Mouse (Mus musculus) embryo, embryonic 10.5 days (tissue): ENCODE results near the gene Epb41l5.
A peak's percentile ranks its signal among the peaks of the same experiment; 100 is the strongest.

ENCODE experiments used
- DNase-seq: peaks from one replicate; pipeline ENCODE4 v3.0.0-alpha.2; 2015; ENCODE audit warnings: low spot score

Gene Epb41l5

DNA sequence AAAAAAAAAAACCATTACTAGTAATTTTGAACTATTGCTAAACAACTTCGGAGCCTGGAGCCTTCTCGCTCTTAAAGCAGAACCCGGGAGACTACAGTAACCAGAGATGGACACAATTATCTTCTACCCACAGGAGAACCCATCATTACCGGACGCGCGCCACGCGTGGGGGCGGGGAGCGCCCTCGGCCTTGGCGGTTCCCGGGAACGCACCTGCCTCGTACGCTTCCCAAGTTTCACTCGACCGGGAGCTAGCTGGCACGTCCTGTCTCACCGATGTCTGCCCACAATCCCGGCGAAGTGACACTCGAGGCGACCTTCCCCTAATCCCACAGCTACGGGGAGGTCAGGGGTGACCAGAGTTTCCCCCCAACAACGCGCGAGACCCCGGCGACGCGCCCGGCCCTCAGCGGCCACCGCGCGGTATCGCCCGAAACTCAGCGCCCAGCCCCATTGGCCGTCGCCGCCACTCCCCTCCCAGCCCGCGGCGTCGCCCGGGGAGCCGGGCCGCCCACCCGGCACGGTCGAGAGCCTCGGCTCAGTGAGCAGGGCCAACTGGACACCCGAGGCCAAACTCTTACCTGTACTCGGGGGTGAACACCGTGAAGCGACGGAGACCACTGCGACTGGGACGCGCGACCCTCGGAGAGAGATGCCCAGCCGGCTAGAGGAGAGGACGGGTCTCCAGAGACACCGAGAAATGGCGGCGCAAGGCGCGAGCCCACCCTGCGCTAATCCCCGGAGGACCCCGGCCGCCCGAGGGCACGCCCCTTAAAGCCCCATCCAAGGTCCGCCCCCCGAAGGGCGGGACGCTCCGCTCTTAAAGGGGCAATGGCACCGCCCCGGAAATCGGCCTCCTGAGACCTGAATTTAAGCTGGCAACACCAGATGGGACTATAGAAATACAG lies at the start of gene Epb41l5:
Gene Epb41l5 (minus strand): TSS at position 796 of the 907 bp plus-strand sequence.
- peak; percentile 95 for DNase-seq

- DNase-seq: no peak
Measured at GRCm38 (mm10) chr1:119696860-119697259, 48.1 kb upstream of the Epb41l5 start.

GRCm38 (mm10) chr1:119685773-119686558 lies 37.2 kb upstream of the Epb41l5 start:
- DNase-seq: no peak

- DNase-seq: no peak
Measured at GRCm38 (mm10) chr1:119681663-119682213, 32.9 kb upstream of the Epb41l5 start.

- peak; percentile 39 for DNase-seq
Measured at GRCm38 (mm10) chr1:119674984-119675383, 26.2 kb upstream of the Epb41l5 start.

- no peak for DNase-seq
Measured at GRCm38 (mm10) chr1:119666904-119667303, 18.1 kb upstream of the Epb41l5 start.

- peak; percentile 22 for DNase-seq
Measured at GRCm38 (mm10) chr1:119654307-119654706, 5.5 kb upstream of the Epb41l5 start.

DNA sequence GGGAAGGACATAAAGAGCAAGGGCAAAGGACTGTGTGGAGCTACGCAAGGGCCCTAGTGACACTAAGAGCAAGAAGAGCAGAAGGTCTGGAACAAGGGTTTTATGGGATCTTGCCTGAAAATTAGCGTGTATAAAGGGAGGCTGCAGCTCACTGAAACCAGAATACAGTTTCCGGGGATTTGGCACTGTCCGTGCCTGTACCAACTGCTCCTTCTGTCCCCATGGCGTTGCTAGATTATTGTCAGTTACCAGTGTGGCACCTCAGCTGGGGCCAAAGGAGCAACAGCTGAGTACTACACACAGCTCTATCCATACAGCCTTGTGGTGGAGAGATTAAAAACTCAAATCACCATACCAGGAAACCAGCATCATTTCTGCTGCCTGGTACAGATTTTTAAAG lies 1.6 kb upstream of the Epb41l5 start:
- DNase-seq: no peak

DNA sequence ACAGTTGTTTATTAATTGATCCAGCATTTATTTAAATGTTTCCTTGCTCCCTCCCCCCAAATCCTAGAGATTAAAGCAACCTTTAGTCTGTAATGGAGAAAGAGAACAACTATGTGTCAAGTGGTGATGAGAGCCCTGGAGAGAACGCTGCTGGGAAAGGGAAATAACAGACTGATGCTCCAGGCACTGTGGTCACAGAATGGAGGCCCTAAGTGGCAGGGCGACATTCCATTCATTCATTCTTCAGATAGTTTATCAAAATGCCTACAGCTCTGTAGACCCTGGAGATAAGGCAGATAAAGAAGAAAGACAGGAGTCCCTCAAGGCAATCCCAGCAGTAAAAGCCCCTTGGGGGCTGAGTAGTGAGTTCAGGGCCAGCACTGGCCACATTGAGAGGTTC lies 827 bp upstream of the Epb41l5 start:
- no peak for DNase-seq

GRCm38 (mm10) chr1:119646356-119646755 lies 2.4 kb downstream of the Epb41l5 start:
- DNase-seq: peak; percentile 5

- peak; percentile 57 for DNase-seq
Measured at GRCm38 (mm10) chr1:119642367-119642766, 6.4 kb downstream of the Epb41l5 start.

DNA sequence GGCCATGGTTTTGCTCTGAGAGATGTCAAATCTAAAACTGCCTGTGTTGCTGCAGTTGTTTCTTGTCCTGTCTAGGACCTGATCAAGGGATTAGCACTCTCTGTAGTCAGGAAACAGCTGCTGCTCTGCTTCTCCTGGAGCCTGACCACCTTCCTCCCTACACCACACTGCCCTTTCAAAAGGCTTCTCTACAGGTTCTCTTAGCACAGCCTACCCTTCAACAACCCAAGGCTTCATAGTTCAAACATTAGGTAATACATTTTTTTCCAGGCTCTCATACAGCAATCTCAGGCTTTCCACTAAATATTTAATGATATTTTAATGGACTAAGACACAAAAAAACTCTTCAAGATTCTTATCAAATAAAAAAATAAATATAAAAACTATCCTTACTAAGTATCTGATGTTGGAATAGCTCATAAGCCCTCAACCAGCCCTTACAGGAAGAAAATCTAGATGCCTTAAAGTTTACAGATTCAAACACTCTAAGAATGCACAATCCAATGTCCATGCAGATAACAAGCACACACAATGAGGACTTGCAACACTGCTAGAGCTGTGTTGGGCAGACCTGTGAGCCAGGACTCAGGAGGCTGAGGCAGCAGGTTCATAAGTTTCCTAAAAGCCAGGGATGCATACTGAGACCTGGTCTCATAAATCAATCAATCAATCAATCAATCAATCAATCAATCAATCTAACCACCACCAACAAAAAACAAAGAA lies 7.5 kb downstream of the Epb41l5 start:
- DNase-seq: no peak

GRCm38 (mm10) chr1:119640006-119640405 lies 8.8 kb downstream of the Epb41l5 start:
- DNase-seq: no peak

DNA sequence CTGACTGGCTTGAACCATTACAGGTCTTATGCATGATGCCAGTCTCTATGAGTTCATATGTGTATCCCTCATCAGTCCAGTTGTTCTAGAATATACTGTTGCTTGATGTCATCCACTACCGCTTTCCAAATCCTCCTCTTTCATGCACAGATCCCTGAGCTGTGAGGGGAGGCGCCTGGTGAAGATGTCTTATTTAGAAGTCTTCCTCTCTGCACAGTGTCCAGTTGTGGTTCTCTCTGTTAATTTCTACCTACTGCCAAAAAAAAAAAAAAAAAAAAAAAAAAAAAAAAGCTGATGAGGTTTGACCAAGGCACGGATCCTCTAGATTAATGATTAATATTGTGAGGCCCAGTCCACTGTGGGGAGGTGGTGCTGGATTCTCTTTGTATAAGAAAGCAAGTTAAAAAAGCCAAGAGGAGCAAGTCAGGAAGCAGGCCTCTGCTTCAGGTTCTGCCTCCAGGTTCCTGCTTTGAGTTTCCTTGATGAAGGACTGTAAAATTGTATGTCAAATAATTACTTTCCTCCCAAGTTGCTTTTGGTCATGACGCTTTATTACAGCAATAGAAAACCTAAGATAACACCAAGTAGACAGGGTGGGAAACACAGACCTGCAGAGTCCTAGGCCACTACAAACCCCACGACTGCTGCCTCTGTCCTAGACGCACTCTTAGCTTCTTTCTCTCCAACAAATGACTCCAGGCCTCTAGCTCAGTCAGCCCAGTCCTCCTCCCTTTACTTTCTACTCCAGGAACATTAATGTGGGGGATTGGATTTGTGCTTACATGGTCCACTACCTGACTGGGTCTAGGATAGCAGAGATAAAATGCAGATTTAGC lies 11.4 kb downstream of the Epb41l5 start:
- no peak for DNase-seq

GRCm38 (mm10) chr1:119634746-119635145 lies 14.1 kb downstream of the Epb41l5 start:
- peak; percentile 14 for DNase-seq

DNA sequence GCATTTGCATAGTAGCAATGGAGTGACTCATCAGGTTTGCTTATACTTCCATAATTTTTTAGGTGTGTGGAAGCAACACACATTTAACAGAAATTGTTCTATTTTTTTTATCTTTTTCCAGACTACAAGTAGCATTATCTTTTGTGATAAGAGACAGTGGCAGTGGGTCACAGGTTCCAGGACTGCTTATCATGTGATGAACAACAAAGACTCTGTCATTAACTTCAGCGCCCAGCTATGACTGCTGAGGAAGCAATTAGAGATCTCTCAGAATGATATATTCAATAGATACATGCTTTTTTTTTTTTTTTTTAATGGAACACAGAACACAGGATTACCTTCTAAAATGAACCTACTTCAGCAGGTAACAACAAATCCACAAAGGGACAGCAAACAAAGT lies 18.4 kb downstream of the Epb41l5 start:
- DNase-seq: no peak

GRCm38 (mm10) chr1:119626837-119627236 lies 22.0 kb downstream of the Epb41l5 start:
- no peak for DNase-seq

DNA sequence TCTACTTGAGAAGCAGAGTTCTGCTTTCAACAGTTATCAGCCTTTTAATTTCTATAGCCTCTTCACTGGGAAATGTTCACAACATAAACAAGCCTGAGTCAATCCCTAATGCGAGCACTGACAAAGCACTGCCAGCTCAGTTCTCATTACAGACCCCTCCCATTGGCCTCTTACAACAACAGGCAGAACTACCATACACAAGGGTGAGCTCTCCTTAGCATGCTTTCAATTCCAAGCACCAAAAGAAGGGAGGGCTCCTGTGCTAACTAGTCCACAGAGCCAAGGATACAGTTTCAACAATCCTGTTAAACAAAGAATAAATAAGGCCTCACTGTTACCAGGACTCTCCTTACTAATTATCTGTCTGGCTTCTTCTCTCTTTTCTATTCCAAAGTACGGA lies 24.4 kb downstream of the Epb41l5 start:
- peak; percentile 23 for DNase-seq

GRCm38 (mm10) chr1:119605396-119605795 lies 43.4 kb downstream of the Epb41l5 start:
- DNase-seq: no peak

- DNase-seq: no peak
Measured at GRCm38 (mm10) chr1:119602448-119602847, 46.4 kb downstream of the Epb41l5 start.

- no peak for DNase-seq
Measured at GRCm38 (mm10) chr1:119598855-119599254, 49.9 kb downstream of the Epb41l5 start.
